Mouse (Mus musculus): ENCODE data around the gene Tex261. TPM values are rescaled to one million over a fixed set of nuclear protein-coding genes. Genes with fewer than 3 reads are reported as not detected.
A peak's percentile ranks its signal among the peaks of the same experiment; 100 is the strongest.

Gene Tex261
- polyA plus RNA-seq (2016; fragmentation: Nextera tagmentation; extraction: Ambion mirVana), result 76.9 and 79.9 TPM in 2 replicates

- no peaks in the 10 kb centered on the region for H3K9me3 ChIP-seq
- H3K27me3 ChIP-seq, result no peaks in the 10 kb centered on the region
- ATAC-seq (ENCODE audit: insufficient number of reproducible peaks, insufficient read depth, low FRiP score, low TSS enrichment, low read depth), result peak; percentile 93
- peak within 1 kb of the TSS; percentile 90 for H3K4me3 ChIP-seq (replicated peaks)
- peak within 1 kb of the TSS; percentile 76 for H3K27ac ChIP-seq
- peak within 1 kb of the TSS; percentile 94 for H3K9ac ChIP-seq (replicated peaks)
- 0% methylated on average over 42 of the region's 45 CpGs for WGBS
- H3K4me1 ChIP-seq (replicated peaks), result peaks cover 13% of the 10 kb centered on the region
- H3K4me2 ChIP-seq, result peak within 1 kb of the TSS; percentile 89
- H3K36me3 ChIP-seq, result peaks cover 28% of the 10 kb centered on the region
Measured at GRCm38 (mm10) chr6:83775638-83776293, at the start of gene Tex261. Tex261 (minus strand) TSS chr6:83775813.

- H3K27me3 ChIP-seq, result no peaks in the 10 kb centered on the region
- WGBS, result 77% methylated on average over 2 of the region's 2 CpGs
- H3K4me2 ChIP-seq, result no peak overlapping the region
- H3K9me3 ChIP-seq, result peaks cover 7% of the 10 kb centered on the region; the same call in 1 of the 2 replicates
- no peak overlapping the region for H3K27ac ChIP-seq
- no peak overlapping the region for H3K9ac ChIP-seq (replicated peaks)
- peaks cover 18% of the 10 kb centered on the region; the same call in 1 of the 2 replicates for H3K36me3 ChIP-seq
- no peak overlapping the region for H3K4me3 ChIP-seq (replicated peaks)
- no peaks in the 10 kb centered on the region for H3K4me1 ChIP-seq (replicated peaks)
- ATAC-seq (ENCODE audit: insufficient number of reproducible peaks, insufficient read depth, low FRiP score, low TSS enrichment, low read depth), result no peak
Measured at GRCm38 (mm10) chr6:83821856-83822255, 46.2 kb upstream of the Tex261 start.

GRCm38 (mm10) chr6:83820727-83821515, 45.3 kb upstream of the Tex261 start:
- Histone ChIP-seq H3K9me3 (peaks cover 7% of the 10 kb centered on the region; the same call in 1 of the 2 replicates), H3K4me2 (no peak overlapping the region), H3K9ac (replicated peaks) (no peak overlapping the region), H3K4me3 (replicated peaks) (no peak overlapping the region), H3K36me3 (peaks cover 20% of the 10 kb centered on the region; the same call in 1 of the 2 replicates), H3K27me3 (no peaks in the 10 kb centered on the region), H3K4me1 (replicated peaks) (no peaks in the 10 kb centered on the region), H3K27ac (no peak overlapping the region)
- WGBS, result 89% methylated on average over 2 of the region's 2 CpGs
- no peak for ATAC-seq (ENCODE audit: insufficient number of reproducible peaks, insufficient read depth, low FRiP score, low TSS enrichment, low read depth)

- no peak overlapping the region for H3K4me2 ChIP-seq
- H3K27ac ChIP-seq, result no peak overlapping the region
- H3K27me3 ChIP-seq, result no peaks in the 10 kb centered on the region
- H3K36me3 ChIP-seq, result peaks cover 35% of the 10 kb centered on the region
- WGBS, result 84% methylated on average over 1 of the region's 1 CpGs
- no peaks in the 10 kb centered on the region for H3K4me1 ChIP-seq (replicated peaks)
- no peak overlapping the region for H3K4me3 ChIP-seq (replicated peaks)
- H3K9ac ChIP-seq (replicated peaks), result no peak overlapping the region
- no peak for ATAC-seq (ENCODE audit: insufficient number of reproducible peaks, insufficient read depth, low FRiP score, low TSS enrichment, low read depth)
- peaks cover 7% of the 10 kb centered on the region; the same call in 1 of the 2 replicates for H3K9me3 ChIP-seq
Measured at GRCm38 (mm10) chr6:83818996-83819395, 43.4 kb upstream of the Tex261 start.

- Histone ChIP-seq H3K9me3 (peaks cover 7% of the 10 kb centered on the region; the same call in 1 of the 2 replicates), H3K27me3 (no peaks in the 10 kb centered on the region), H3K4me1 (replicated peaks) (no peaks in the 10 kb centered on the region), H3K27ac (no peak overlapping the region), H3K4me3 (replicated peaks) (no peak overlapping the region), H3K9ac (replicated peaks) (no peak overlapping the region), H3K4me2 (no peak overlapping the region), H3K36me3 (peaks cover 62% of the 10 kb centered on the region)
- WGBS, result 92% methylated on average over 3 of the region's 3 CpGs
- ATAC-seq (ENCODE audit: insufficient number of reproducible peaks, insufficient read depth, low FRiP score, low TSS enrichment, low read depth), result no peak
Measured at GRCm38 (mm10) chr6:83815801-83816200, 40.2 kb upstream of the Tex261 start.

GRCm38 (mm10) chr6:83802846-83803245, 27.2 kb upstream of the Tex261 start:
- Histone ChIP-seq H3K36me3 (peaks cover 69% of the 10 kb centered on the region), H3K4me1 (replicated peaks) (no peaks in the 10 kb centered on the region), H3K9ac (replicated peaks) (no peak overlapping the region), H3K27ac (no peak overlapping the region), H3K9me3 (no peaks in the 10 kb centered on the region), H3K4me2 (no peak overlapping the region), H3K4me3 (replicated peaks) (no peak overlapping the region), H3K27me3 (no peaks in the 10 kb centered on the region)
- no peak for ATAC-seq (ENCODE audit: insufficient number of reproducible peaks, insufficient read depth, low FRiP score, low TSS enrichment, low read depth)
- WGBS, result 91% methylated on average over 3 of the region's 3 CpGs

- Histone ChIP-seq H3K9ac (replicated peaks) (no peak overlapping the region), H3K4me1 (replicated peaks) (no peaks in the 10 kb centered on the region), H3K4me3 (replicated peaks) (no peak overlapping the region), H3K27me3 (no peaks in the 10 kb centered on the region), H3K36me3 (peaks cover 61% of the 10 kb centered on the region), H3K27ac (no peak overlapping the region), H3K4me2 (no peak overlapping the region), H3K9me3 (no peaks in the 10 kb centered on the region)
- 90% methylated on average over 5 of the region's 5 CpGs for WGBS
- no peak for ATAC-seq (ENCODE audit: insufficient number of reproducible peaks, insufficient read depth, low FRiP score, low TSS enrichment, low read depth)
Measured at GRCm38 (mm10) chr6:83802033-83802432, 26.4 kb upstream of the Tex261 start.

- Histone ChIP-seq H3K4me3 (replicated peaks) (no peak overlapping the region), H3K4me1 (replicated peaks) (peaks cover 5% of the 10 kb centered on the region), H3K27ac (no peak overlapping the region), H3K36me3 (peaks cover 30% of the 10 kb centered on the region), H3K27me3 (no peaks in the 10 kb centered on the region), H3K4me2 (no peak overlapping the region), H3K9ac (replicated peaks) (no peak overlapping the region), H3K9me3 (no peaks in the 10 kb centered on the region)
- WGBS, result 53% methylated on average over 3 of the region's 3 CpGs
- no peak for ATAC-seq (ENCODE audit: insufficient number of reproducible peaks, insufficient read depth, low FRiP score, low TSS enrichment, low read depth)
Measured at GRCm38 (mm10) chr6:83796686-83797085, 21.1 kb upstream of the Tex261 start.

- Histone ChIP-seq H3K9ac (replicated peaks) (peak overlapping the region; percentile 77), H3K36me3 (peaks cover 18% of the 10 kb centered on the region), H3K4me3 (replicated peaks) (peak overlapping the region; percentile 82), H3K27ac (peak overlapping the region; percentile 95), H3K4me1 (replicated peaks) (peaks cover 5% of the 10 kb centered on the region), H3K9me3 (no peaks in the 10 kb centered on the region), H3K4me2 (peak overlapping the region; percentile 86), H3K27me3 (no peaks in the 10 kb centered on the region)
- ATAC-seq (ENCODE audit: insufficient number of reproducible peaks, insufficient read depth, low FRiP score, low TSS enrichment, low read depth), result no peak
- WGBS, result 12% methylated on average over 13 of the region's 13 CpGs
Measured at GRCm38 (mm10) chr6:83795492-83795900, 19.9 kb upstream of the Tex261 start.

GRCm38 (mm10) chr6:83794760-83795296, 19.2 kb upstream of the Tex261 start, which contains the start of gene Nagk:
Nagk (plus strand) TSS chr6:83794982.
- H3K9me3 ChIP-seq, result no peaks in the 10 kb centered on the region
- peak within 1 kb of the TSS; percentile 86 for H3K4me2 ChIP-seq
- under 1% methylated on average over 43 of the region's 43 CpGs for WGBS
- H3K4me1 ChIP-seq (replicated peaks), result peaks cover 5% of the 10 kb centered on the region
- peak within 1 kb of the TSS; percentile 95 for H3K27ac ChIP-seq
- ATAC-seq (ENCODE audit: insufficient number of reproducible peaks, insufficient read depth, low FRiP score, low TSS enrichment, low read depth), result peak; percentile 95
- no peaks in the 10 kb centered on the region for H3K27me3 ChIP-seq
- peak within 1 kb of the TSS; percentile 77 for H3K9ac ChIP-seq (replicated peaks)
- H3K4me3 ChIP-seq (replicated peaks), result peak within 1 kb of the TSS; percentile 82
- H3K36me3 ChIP-seq, result peaks cover 13% of the 10 kb centered on the region; the same call in 1 of the 2 replicates

- Histone ChIP-seq H3K9ac (replicated peaks) (no peak overlapping the region), H3K27me3 (peaks cover 6% of the 10 kb centered on the region; the same call in 1 of the 2 replicates), H3K27ac (no peak overlapping the region), H3K9me3 (no peaks in the 10 kb centered on the region), H3K4me3 (replicated peaks) (no peak overlapping the region), H3K4me2 (no peak overlapping the region), H3K36me3 (no peaks in the 10 kb centered on the region), H3K4me1 (replicated peaks) (peaks cover 5% of the 10 kb centered on the region)
- no peak for ATAC-seq (ENCODE audit: insufficient number of reproducible peaks, insufficient read depth, low FRiP score, low TSS enrichment, low read depth)
- WGBS, result 67% methylated on average over 4 of the region's 4 CpGs
Measured at GRCm38 (mm10) chr6:83791251-83791890, 15.8 kb upstream of the Tex261 start.
